Mouse (Mus musculus) splenic B cell, adult 2 months (primary cell): ENCODE measurements around the gene Palld.
A peak's percentile ranks its signal among the peaks of the same experiment; 100 is the strongest.

ENCODE experiments used
- DNase-seq: peaks from one replicate; pipeline ENCODE4 v3.0.0-alpha.2; 2011; ENCODE audit warnings: low read depth, low spot score
- H3K27me3 ChIP-seq: 2 replicates; pipeline ENCODE4 v1.6.1; 2012; ENCODE audit warnings: mild to moderate bottlenecking, low read length, moderate library complexity, mixed read lengths; ENCODE audit not compliant: control insufficient read depth, poor library complexity, insufficient read depth, severe bottlenecking
- H3K36me3 ChIP-seq: 2 replicates; pipeline ENCODE4 v1.6.1; 2012; ENCODE audit warnings: mild to moderate bottlenecking, low read length, moderate library complexity, mixed read lengths; ENCODE audit not compliant: control insufficient read depth, poor library complexity, insufficient read depth, severe bottlenecking

Palld gene

GRCm38 (mm10) chr8:61558051-61558846, 344.2 kb downstream of the Palld start:
- Histone ChIP-seq H3K36me3 (no peaks in the 10 kb centered on the region), H3K27me3 (no peaks in the 10 kb centered on the region)
- no peak for DNase-seq

GRCm38 (mm10) chr8:61557036-61557435, 345.5 kb downstream of the Palld start:
- Histone ChIP-seq H3K36me3 (no peaks in the 10 kb centered on the region), H3K27me3 (no peaks in the 10 kb centered on the region)
- no peak for DNase-seq

GRCm38 (mm10) chr8:61556219-61556618, 346.3 kb downstream of the Palld start:
- DNase-seq = no peak
- Histone ChIP-seq H3K36me3 (no peaks in the 10 kb centered on the region), H3K27me3 (no peaks in the 10 kb centered on the region)

GRCm38 (mm10) chr8:61555343-61555742, 347.1 kb downstream of the Palld start:
- Histone ChIP-seq H3K27me3 (no peaks in the 10 kb centered on the region), H3K36me3 (no peaks in the 10 kb centered on the region)
- no peak for DNase-seq

GRCm38 (mm10) chr8:61552755-61553402, 349.6 kb downstream of the Palld start:
- DNase-seq = no peak
- H3K36me3 ChIP-seq = no peaks in the 10 kb centered on the region
- no peaks in the 10 kb centered on the region for H3K27me3 ChIP-seq

- DNase-seq = no peak
- H3K36me3 ChIP-seq = no peaks in the 10 kb centered on the region
- no peaks in the 10 kb centered on the region for H3K27me3 ChIP-seq
Measured at GRCm38 (mm10) chr8:61552221-61552620, 350.3 kb downstream of the Palld start.

- no peak for DNase-seq
- Histone ChIP-seq H3K36me3 (no peaks in the 10 kb centered on the region), H3K27me3 (no peaks in the 10 kb centered on the region)
Measured at GRCm38 (mm10) chr8:61550006-61550748, 352.3 kb downstream of the Palld start.

GRCm38 (mm10) chr8:61549585-61549984, 352.9 kb downstream of the Palld start:
- H3K36me3 ChIP-seq = no peaks in the 10 kb centered on the region
- no peak for DNase-seq
- H3K27me3 ChIP-seq = no peaks in the 10 kb centered on the region

- H3K27me3 ChIP-seq = no peaks in the 10 kb centered on the region
- H3K36me3 ChIP-seq = no peaks in the 10 kb centered on the region
- DNase-seq = peak; percentile 83
Measured at GRCm38 (mm10) chr8:61539828-61540500, 362.5 kb downstream of the Palld start.

- no peaks in the 10 kb centered on the region for H3K36me3 ChIP-seq
- no peak for DNase-seq
- H3K27me3 ChIP-seq = no peaks in the 10 kb centered on the region
Measured at GRCm38 (mm10) chr8:61537471-61537870, 365.0 kb downstream of the Palld start.

GRCm38 (mm10) chr8:61535472-61535871, 367.0 kb downstream of the Palld start:
- DNase-seq = no peak
- no peaks in the 10 kb centered on the region for H3K27me3 ChIP-seq
- no peaks in the 10 kb centered on the region for H3K36me3 ChIP-seq

GRCm38 (mm10) chr8:61533356-61533926, 369.0 kb downstream of the Palld start:
- Histone ChIP-seq H3K36me3 (no peaks in the 10 kb centered on the region), H3K27me3 (no peaks in the 10 kb centered on the region)
- DNase-seq = no peak

GRCm38 (mm10) chr8:61532831-61533230, 369.7 kb downstream of the Palld start:
- H3K36me3 ChIP-seq = no peaks in the 10 kb centered on the region
- H3K27me3 ChIP-seq = no peaks in the 10 kb centered on the region
- DNase-seq = no peak

GRCm38 (mm10) chr8:61531944-61532795, 370.3 kb downstream of the Palld start:
- no peak for DNase-seq
- Histone ChIP-seq H3K36me3 (no peaks in the 10 kb centered on the region), H3K27me3 (no peaks in the 10 kb centered on the region)
